Mouse (Mus musculus) midbrain, embryonic 11.5 days (tissue): ENCODE measurements around the gene Sdr9c7. TPM values are rescaled to one million over a fixed set of nuclear protein-coding genes. Genes with fewer than 3 reads are reported as not detected.

Experiments used
- polyA plus RNA-seq: library from polyadenylated mRNA; unstranded; fragments of >200 nt; fragmentation: Nextera tagmentation; extraction: Ambion mirVana; gene quantifications from 2 replicates; pipeline ENCODE4 v1.2.1, GENCODE M21; 2014

Sdr9c7 gene
- polyA plus RNA-seq, 1 experiment from 2014 or later: not detected

Other genes starting within 250 kb of the Sdr9c7 start
- gene Nemp1, start 231.6 kb upstream of the Sdr9c7 start, polyA plus RNA-seq: 10.0 and 10.9 TPM in 2 replicates
- gene Nab2, start 229.9 kb upstream of the Sdr9c7 start, polyA plus RNA-seq: 2.1 and 2.2 TPM in 2 replicates
- gene Myo1a, start 193.3 kb upstream of the Sdr9c7 start, polyA plus RNA-seq: 0.41 and 0.46 TPM in 2 replicates
- not detected in 2 replicates for gene Tac2, start 174.0 kb upstream of the Sdr9c7 start, polyA plus RNA-seq
- 7.5 and 7.6 TPM in 2 replicates for gene Zbtb39, start 159.0 kb upstream of the Sdr9c7 start, polyA plus RNA-seq
- 0.21 and 0.30 TPM in 2 replicates for gene Gpr182, start 146.8 kb upstream of the Sdr9c7 start, polyA plus RNA-seq
- gene Rdh1, start 138.8 kb upstream of the Sdr9c7 start, polyA plus RNA-seq: not detected in 2 replicates
- not detected in 2 replicates for gene Rdh16f1, start 138.7 kb upstream of the Sdr9c7 start, polyA plus RNA-seq
- gene Rdh9, start 122.1 kb upstream of the Sdr9c7 start, polyA plus RNA-seq: 0.10 and 0.15 TPM in 2 replicates
- gene Rdh16, start 97.4 kb upstream of the Sdr9c7 start, polyA plus RNA-seq: not detected in 2 replicates
- not detected in 2 replicates for gene Rdh19, start 48.6 kb upstream of the Sdr9c7 start, polyA plus RNA-seq
- gene Rdh16f2, start 32.0 kb upstream of the Sdr9c7 start, polyA plus RNA-seq: not detected in 2 replicates
- not detected in 2 replicates for gene Rdh7, start 9.7 kb upstream of the Sdr9c7 start, polyA plus RNA-seq
- not detected in 2 replicates for gene Hsd17b6, start 109.1 kb downstream of the Sdr9c7 start, polyA plus RNA-seq
- 106 and 107 TPM in 2 replicates for gene Prim1, start 116.7 kb downstream of the Sdr9c7 start, polyA plus RNA-seq
- gene Naca, start 137.1 kb downstream of the Sdr9c7 start, polyA plus RNA-seq: 915 and 936 TPM in 2 replicates
- 686 and 692 TPM in 2 replicates for gene Ptges3, start 160.4 kb downstream of the Sdr9c7 start, polyA plus RNA-seq
- gene Atp5b, start 184.8 kb downstream of the Sdr9c7 start, polyA plus RNA-seq: 2,316 and 2,383 TPM in 2 replicates
- gene Baz2a, start 193.1 kb downstream of the Sdr9c7 start, polyA plus RNA-seq: 20.2 and 21.0 TPM in 2 replicates